Mouse (Mus musculus): ENCODE measurements at regions not wholly inside any gene's neighbourhood (a gene's known extent, or its start where the extent isn't known, plus 50 kb on each side); places are given as distances from the start of the nearest gene placed in this dataset.
A peak's percentile ranks its signal among the peaks of the same experiment; 100 is the strongest.

DNA sequence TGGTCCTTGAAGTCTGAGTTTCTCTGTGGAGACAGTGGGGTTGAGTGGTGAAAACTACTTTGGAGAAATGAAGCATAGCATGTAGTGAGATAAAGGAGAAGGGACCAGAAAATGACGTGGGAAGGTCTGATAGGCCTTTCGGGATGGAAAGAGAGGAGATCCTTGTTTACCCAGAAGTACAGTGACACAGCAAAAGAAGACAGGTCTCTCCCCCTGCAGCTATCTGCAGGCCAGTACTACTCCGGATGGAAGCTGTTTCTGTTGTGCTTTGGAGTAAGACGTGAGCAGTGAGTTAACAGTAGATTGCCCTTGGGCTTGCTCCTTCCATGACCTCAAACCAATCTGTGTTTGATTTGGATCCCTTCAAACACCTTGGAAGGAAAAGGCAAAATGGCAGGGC, 1277.5 kb downstream of the Gsdmc2 start:
- Histone ChIP-seq H3K36me3 (no peaks in the 10 kb centered on the region), H3K4me3 (no peak overlapping the region), H3K4me2 (replicated peaks) (no peak overlapping the region), H3K9ac (replicated peaks) (no peak overlapping the region), H3K27ac (replicated peaks) (no peak overlapping the region), H3K9me3 (no peaks in the 10 kb centered on the region), H3K4me1 (peaks cover 22% of the 10 kb centered on the region), H3K27me3 (no peaks in the 10 kb centered on the region)
- 91% methylated on average over 4 of the region's 4 CpGs for WGBS
- ATAC-seq (replicated peaks) = no peak

DNA sequence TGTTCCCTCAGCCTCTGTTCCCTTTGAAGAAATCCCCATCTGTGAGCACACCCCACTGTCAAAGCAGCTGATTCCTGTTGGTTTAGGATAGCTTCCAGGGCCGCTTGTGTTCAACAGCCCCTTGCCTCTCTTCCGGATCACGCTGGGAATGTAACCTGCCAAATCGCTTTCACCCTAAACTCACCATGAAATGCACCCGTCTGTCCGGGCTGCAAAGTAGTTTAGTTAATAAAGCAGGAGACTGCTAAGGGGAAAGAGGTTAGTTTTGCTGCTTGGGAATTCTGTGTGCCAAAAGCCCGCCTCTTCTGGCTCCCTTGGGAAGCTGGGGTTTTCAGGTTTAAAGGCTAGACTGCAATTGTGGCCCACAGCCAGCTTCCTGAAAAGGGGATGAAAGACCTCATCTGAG, 1278.9 kb downstream of the Gsdmc2 start:
- 13% methylated on average over 7 of the region's 7 CpGs for WGBS
- H3K9me3 ChIP-seq = no peaks in the 10 kb centered on the region
- no peak overlapping the region for H3K9ac ChIP-seq (replicated peaks)
- H3K4me2 ChIP-seq (replicated peaks) = no peak overlapping the region
- H3K4me1 ChIP-seq = peaks cover 15% of the 10 kb centered on the region; the same call in 1 of the 2 replicates
- peak overlapping the region; percentile 69 for H3K27ac ChIP-seq (replicated peaks)
- H3K27me3 ChIP-seq = no peaks in the 10 kb centered on the region
- H3K4me3 ChIP-seq = no peak overlapping the region
- peak; percentile 89 for ATAC-seq (replicated peaks)
- no peaks in the 10 kb centered on the region for H3K36me3 ChIP-seq

DNA sequence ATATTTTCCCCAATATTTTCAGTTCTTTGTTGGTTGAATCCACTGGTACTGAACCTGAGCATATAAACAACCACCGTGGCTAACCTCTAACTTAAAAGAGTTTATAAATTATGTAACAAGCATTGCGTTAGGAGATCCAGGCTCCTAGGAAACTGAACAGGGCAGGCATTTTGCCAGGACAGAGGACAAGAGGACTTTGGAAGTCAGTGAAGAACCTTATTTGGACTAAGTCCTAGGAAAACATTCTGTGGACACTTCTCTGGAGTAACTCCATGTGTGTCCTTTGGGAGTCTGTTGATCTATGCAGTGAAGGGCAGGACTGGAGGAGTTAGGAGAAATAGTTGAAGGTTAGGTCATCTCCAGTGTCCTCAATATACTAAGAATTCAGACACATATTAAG, 1311.7 kb downstream of the Gsdmc2 start:
- H3K36me3 ChIP-seq = no peaks in the 10 kb centered on the region
- H3K9ac ChIP-seq (replicated peaks) = no peak overlapping the region
- no peak overlapping the region for H3K27ac ChIP-seq (replicated peaks)
- H3K9me3 ChIP-seq = no peaks in the 10 kb centered on the region
- whole genome bisulfite sequencing = 80% methylated on average over 2 of the region's 2 CpGs
- H3K4me2 ChIP-seq (replicated peaks) = no peak overlapping the region
- ATAC-seq (replicated peaks) = no peak
- H3K4me1 ChIP-seq = no peaks in the 10 kb centered on the region
- no peaks in the 10 kb centered on the region for H3K27me3 ChIP-seq
- no peak overlapping the region for H3K4me3 ChIP-seq

DNA sequence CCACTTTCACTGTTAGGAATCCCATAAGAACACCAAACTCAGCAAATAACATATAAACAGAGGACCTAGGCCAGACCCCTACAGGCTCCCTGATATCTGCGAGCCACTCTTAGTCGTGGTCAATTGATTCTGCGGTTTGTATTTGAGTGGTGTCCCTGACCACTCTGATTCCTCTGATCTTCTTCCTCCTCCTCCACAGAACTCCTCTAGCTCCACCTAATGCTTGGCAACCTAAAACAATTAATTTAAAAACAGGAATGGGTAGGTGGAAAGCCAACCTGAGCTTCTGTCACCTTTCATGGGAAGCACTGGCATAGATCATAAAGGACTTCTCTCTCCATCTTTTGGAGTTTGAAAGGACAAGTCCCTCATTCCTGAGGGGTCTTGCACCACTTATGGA, 1316.0 kb downstream of the Gsdmc2 start:
- H3K36me3 ChIP-seq = no peaks in the 10 kb centered on the region
- H3K4me3 ChIP-seq = no peak overlapping the region
- no peaks in the 10 kb centered on the region for H3K27me3 ChIP-seq
- WGBS = 81% methylated on average over 3 of the region's 3 CpGs
- no peak for ATAC-seq (replicated peaks)
- no peak overlapping the region for H3K27ac ChIP-seq (replicated peaks)
- no peak overlapping the region for H3K9ac ChIP-seq (replicated peaks)
- H3K4me1 ChIP-seq = no peaks in the 10 kb centered on the region
- H3K4me2 ChIP-seq (replicated peaks) = no peak overlapping the region
- H3K9me3 ChIP-seq = no peaks in the 10 kb centered on the region

DNA sequence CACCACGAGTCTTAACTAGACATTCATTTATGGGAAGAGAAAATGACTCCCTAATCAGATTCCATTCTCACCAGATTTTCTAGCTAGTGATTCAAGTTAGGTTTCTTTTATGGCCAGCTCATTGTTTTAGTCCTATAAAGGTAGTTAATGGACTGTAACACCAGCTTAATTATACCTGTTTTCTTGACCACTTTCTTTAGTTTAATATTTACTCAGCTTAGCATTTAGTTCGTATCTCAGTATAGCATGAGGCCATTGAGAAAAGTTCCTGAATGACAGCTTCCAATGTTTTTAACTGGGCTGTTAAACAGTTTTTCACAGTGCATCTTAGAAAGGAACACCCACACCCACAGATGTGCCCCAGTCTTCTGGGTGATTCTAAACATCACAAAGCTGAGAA, 1320.3 kb downstream of the Gsdmc2 start:
- H3K4me3 ChIP-seq = no peak overlapping the region
- no peak for ATAC-seq (replicated peaks)
- no peaks in the 10 kb centered on the region for H3K27me3 ChIP-seq
- no peak overlapping the region for H3K4me2 ChIP-seq (replicated peaks)
- H3K36me3 ChIP-seq = no peaks in the 10 kb centered on the region
- 16% methylated on average over 2 of the region's 2 CpGs for WGBS
- H3K4me1 ChIP-seq = no peaks in the 10 kb centered on the region
- no peaks in the 10 kb centered on the region for H3K9me3 ChIP-seq
- no peak overlapping the region for H3K27ac ChIP-seq (replicated peaks)
- no peak overlapping the region for H3K9ac ChIP-seq (replicated peaks)

DNA sequence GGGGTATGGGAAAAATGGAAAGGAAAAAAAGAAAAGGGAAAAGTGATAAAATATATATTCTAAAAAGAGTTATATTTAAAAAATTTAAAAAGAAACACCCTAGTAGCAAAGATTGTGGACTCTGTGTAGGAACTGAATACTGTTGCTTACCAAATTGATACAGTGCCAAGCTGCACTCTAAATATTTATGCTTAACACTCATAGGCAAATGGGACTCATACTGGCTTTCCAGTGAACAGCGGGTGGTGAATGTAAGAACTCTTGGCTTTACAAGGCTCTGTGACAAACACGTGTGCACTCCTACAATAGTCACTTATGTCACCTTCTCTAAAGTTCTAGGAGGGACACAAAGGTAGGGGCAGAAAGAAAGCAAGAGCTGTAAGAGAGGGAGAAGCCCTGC, 1320.8 kb downstream of the Gsdmc2 start:
- Histone ChIP-seq H3K4me2 (replicated peaks) (no peak overlapping the region), H3K36me3 (no peaks in the 10 kb centered on the region), H3K9ac (replicated peaks) (no peak overlapping the region), H3K9me3 (no peaks in the 10 kb centered on the region), H3K27me3 (no peaks in the 10 kb centered on the region), H3K4me1 (no peaks in the 10 kb centered on the region), H3K4me3 (no peak overlapping the region), H3K27ac (replicated peaks) (no peak overlapping the region)
- WGBS = 29% methylated on average over 2 of the region's 2 CpGs
- peak; percentile 38; the same call in 1 of the 2 replicates for ATAC-seq (replicated peaks)

DNA sequence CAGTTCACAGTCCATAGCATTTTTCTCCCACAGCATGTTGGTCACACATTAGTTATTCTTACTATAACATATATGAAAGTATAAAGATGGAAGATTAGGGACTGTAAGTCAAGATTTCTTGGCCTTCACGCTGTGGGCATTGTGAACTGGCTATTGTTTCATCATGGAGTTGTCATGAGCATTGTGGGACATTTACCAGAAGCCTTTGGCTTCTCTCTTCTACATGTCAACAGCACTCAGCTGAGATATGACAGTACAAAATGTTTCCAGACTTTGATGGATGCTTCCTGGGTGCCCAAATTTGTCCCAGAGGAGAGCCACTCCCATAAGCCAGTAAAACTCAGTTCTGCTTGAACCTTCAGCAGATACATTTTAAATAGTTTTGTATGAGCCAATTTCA, 1331.5 kb downstream of the Gsdmc2 start:
- ATAC-seq (replicated peaks) = no peak
- Histone ChIP-seq H3K4me3 (no peak overlapping the region), H3K27me3 (no peaks in the 10 kb centered on the region), H3K4me2 (replicated peaks) (no peak overlapping the region), H3K27ac (replicated peaks) (no peak overlapping the region), H3K9me3 (no peaks in the 10 kb centered on the region), H3K4me1 (no peaks in the 10 kb centered on the region), H3K36me3 (no peaks in the 10 kb centered on the region), H3K9ac (replicated peaks) (no peak overlapping the region)
- WGBS = 92% methylated on average over 1 of the region's 1 CpGs

DNA sequence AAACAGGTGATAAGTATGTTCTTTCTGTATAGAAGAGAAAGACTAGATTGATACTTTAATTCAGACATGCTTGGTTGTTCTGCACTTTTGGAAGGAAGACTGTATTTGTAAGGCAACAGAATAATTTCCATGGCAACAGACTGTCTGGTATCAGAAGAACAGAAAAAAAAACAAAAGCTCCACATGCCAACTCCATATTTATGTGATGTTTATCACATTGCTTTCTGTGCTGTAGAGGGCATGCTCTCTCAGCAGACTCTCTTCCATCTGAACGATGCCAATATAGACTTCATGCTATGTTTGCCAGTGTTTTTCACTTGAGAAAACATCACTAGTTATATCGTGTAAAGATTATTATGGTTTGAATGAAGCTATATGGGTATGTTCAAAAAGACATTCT, 1333.5 kb downstream of the Gsdmc2 start:
- H3K36me3 ChIP-seq = no peaks in the 10 kb centered on the region
- no peak overlapping the region for H3K4me3 ChIP-seq
- H3K4me1 ChIP-seq = no peaks in the 10 kb centered on the region
- no peaks in the 10 kb centered on the region for H3K27me3 ChIP-seq
- no peak overlapping the region for H3K4me2 ChIP-seq (replicated peaks)
- no peak overlapping the region for H3K9ac ChIP-seq (replicated peaks)
- no peak overlapping the region for H3K27ac ChIP-seq (replicated peaks)
- H3K9me3 ChIP-seq = no peaks in the 10 kb centered on the region
- peak; percentile 55; the same call in 1 of the 2 replicates for ATAC-seq (replicated peaks)
- WGBS = 72% methylated on average over 2 of the region's 2 CpGs

DNA sequence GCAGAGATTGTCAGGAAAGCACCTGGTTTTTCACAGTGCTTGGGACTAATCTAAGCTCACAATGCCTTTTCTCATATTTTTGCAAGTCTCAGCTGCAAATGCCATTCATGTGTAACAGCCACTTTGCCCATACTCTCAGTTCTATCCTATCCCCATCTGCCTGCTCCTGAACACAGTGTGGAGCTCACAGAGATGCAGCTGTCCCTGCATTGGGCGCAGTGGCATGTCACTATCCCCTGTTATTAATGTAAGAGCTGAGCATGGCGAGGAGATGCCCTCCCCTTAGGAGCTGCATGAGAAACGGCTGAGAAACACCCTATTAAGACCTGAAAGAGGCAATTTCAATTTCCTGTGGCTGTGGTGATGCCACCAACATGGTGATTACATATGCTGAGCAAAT, 1341.1 kb downstream of the Gsdmc2 start:
- H3K4me2 ChIP-seq (replicated peaks) = no peak overlapping the region
- no peaks in the 10 kb centered on the region for H3K36me3 ChIP-seq
- no peaks in the 10 kb centered on the region for H3K27me3 ChIP-seq
- H3K9me3 ChIP-seq = no peaks in the 10 kb centered on the region
- no peaks in the 10 kb centered on the region for H3K4me1 ChIP-seq
- H3K4me3 ChIP-seq = no peak overlapping the region
- ATAC-seq (replicated peaks) = no peak
- no peak overlapping the region for H3K9ac ChIP-seq (replicated peaks)
- H3K27ac ChIP-seq (replicated peaks) = no peak overlapping the region
- WGBS = 67% methylated on average over 3 of the region's 3 CpGs

DNA sequence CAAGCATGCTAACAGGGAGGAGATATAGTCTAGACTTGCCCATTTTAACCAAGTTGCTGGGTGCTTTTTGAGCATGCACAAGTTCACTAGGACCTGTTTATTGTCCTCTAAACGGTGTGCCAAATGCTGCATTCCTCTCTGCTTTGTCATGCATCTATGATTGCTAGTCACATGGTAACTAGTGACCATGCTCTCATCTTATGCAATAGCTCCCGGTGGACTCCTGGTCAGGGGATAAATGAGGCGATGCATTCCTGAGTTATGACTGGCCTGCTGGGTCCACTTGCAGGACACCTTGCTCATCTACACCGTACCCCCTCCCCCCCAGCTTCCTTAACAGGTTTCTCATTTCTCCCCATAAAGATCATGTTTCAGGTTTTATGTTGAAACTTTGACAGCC, 1344.0 kb downstream of the Gsdmc2 start:
- WGBS = 81% methylated on average over 4 of the region's 4 CpGs

DNA sequence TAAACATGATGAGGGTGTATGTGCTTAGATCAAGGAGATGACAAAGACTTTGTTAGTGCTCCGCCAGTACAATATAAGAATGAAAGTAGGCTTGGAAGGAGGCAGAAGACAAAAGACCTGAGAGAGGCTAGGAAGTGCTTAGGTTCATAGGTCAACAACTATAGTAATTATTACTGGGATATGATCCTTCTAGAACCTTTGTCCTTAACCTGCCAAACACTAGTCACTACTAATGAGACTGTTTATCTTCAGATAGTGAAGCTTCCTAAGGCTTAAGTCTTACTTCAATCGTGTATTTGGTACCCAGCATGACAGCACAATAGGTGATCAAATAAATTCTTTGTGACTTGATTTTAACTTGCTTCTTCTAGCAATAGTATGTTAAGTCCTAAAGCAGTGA, 1344.5 kb downstream of the Gsdmc2 start:
- Histone ChIP-seq H3K27me3 (no peaks in the 10 kb centered on the region), H3K27ac (replicated peaks) (no peak overlapping the region), H3K36me3 (no peaks in the 10 kb centered on the region), H3K9me3 (no peaks in the 10 kb centered on the region), H3K4me2 (replicated peaks) (no peak overlapping the region), H3K9ac (replicated peaks) (no peak overlapping the region), H3K4me1 (peaks cover 8% of the 10 kb centered on the region), H3K4me3 (no peak overlapping the region)
- WGBS = 73% methylated on average over 2 of the region's 2 CpGs
- no peak for ATAC-seq (replicated peaks)

More for the DNA sequence above, 1344.0 kb downstream of the Gsdmc2 start:
- Histone ChIP-seq H3K4me2 (replicated peaks) (no peak overlapping the region), H3K9ac (replicated peaks) (no peak overlapping the region), H3K9me3 (no peaks in the 10 kb centered on the region), H3K4me1 (peaks cover 5% of the 10 kb centered on the region), H3K27ac (replicated peaks) (no peak overlapping the region), H3K36me3 (no peaks in the 10 kb centered on the region), H3K4me3 (no peak overlapping the region), H3K27me3 (no peaks in the 10 kb centered on the region)
- ATAC-seq (replicated peaks) = no peak

DNA sequence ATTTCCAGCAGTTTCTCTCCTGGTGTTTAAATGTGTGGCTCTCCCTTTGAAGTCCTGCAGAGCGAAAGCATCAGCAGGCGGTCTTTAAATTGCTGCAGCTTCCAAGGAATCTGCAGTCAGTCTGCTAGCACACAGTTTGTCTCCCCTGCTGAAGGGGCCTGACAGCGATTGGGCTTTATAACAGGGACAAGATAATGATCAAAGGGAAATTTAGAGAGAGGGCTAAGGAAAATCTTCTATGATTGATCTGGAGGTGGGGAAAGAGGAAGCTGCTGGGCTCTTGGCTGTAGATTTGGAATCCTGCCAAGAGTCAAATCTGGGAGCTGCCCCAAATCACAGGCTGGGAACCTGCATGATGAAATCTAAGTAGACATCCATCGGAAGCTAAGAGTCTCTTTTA, 1348.8 kb downstream of the Gsdmc2 start:
- H3K9me3 ChIP-seq = no peaks in the 10 kb centered on the region
- no peaks in the 10 kb centered on the region for H3K36me3 ChIP-seq
- H3K9ac ChIP-seq (replicated peaks) = no peak overlapping the region
- H3K27ac ChIP-seq (replicated peaks) = no peak overlapping the region
- H3K27me3 ChIP-seq = no peaks in the 10 kb centered on the region
- ATAC-seq (replicated peaks) = 0 out of 2 replicates have a peak, but pooled peaks have one; percentile 32
- H3K4me2 ChIP-seq (replicated peaks) = no peak overlapping the region
- H3K4me1 ChIP-seq = peaks cover 8% of the 10 kb centered on the region
- no peak overlapping the region for H3K4me3 ChIP-seq
- WGBS = 15% methylated on average over 4 of the region's 4 CpGs

DNA sequence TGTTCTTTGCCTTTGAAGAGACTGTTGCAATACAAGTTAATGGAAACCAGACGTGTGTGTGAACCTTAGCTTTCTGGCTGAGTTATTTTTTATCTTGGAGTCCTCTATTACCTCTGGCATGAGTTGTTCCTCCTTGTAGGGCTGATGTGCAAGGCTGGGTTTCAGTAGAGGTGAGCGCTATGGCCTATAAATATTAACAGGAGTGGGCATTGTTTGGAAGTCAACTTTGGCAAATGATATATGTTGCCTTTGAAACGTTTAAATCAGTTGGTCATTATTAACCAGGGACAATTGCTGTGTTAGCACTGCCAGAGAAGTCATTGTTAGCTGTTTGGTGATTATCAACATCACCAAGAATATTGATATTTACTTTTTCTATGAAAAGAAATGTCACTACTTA, 1352.6 kb downstream of the Gsdmc2 start:
- Histone ChIP-seq H3K9ac (replicated peaks) (no peak overlapping the region), H3K27ac (replicated peaks) (no peak overlapping the region), H3K4me1 (peaks cover 8% of the 10 kb centered on the region), H3K36me3 (no peaks in the 10 kb centered on the region), H3K9me3 (no peaks in the 10 kb centered on the region), H3K4me2 (replicated peaks) (no peak overlapping the region), H3K27me3 (no peaks in the 10 kb centered on the region), H3K4me3 (no peak overlapping the region)
- 79% methylated on average over 3 of the region's 3 CpGs for WGBS
- ATAC-seq (replicated peaks) = no peak

All from forebrain, embryonic 15.5 days (tissue).